Mouse (Mus musculus): ENCODE measurements at regions not wholly inside any gene's neighbourhood (a gene's known extent, or its start where the extent isn't known, plus 50 kb on each side); places are given as distances from the start of the nearest gene placed in this dataset.

DNA sequence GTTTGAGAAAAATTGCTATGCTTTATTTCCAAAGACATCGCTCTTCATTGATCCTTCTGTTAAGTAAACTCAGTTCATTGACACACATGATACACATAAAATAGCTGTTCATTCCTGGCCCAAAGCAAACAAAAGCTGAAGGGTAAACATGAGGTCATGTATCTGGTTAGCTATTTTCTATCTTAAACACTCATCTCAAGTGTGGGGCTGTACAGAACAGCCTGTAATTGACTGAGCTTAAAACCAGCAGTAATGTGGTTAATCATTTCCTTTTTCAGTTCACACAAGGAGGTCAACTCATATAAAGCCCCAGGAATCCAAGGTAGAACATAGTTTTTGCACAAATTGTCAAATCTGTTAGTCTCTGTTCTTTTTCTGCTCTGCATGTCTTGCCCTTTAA lies 94.5 kb downstream of the Cldn17 start:
- DNase-seq (ENCODE audit: low read depth) = no peak

DNA sequence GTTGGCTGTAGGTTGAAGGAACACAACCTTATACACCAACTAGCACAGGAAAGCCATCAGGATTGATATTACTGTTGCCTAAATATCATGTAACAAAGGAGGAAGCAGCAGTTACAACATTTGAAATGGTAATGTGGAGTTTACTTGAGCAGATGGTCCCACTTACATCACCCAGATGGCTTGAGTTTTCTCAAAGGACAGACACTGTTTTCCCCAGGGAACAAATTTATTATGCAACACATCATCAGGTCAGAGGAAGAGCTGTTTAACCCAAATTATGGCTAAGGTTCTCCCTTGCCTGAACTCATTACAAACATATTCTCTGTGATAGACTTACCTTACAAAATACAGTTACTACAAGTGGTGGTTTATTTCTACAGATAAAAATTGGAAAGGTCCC lies 98.6 kb downstream of the Cldn17 start:
- DNase-seq (ENCODE audit: low read depth) = no peak

DNA sequence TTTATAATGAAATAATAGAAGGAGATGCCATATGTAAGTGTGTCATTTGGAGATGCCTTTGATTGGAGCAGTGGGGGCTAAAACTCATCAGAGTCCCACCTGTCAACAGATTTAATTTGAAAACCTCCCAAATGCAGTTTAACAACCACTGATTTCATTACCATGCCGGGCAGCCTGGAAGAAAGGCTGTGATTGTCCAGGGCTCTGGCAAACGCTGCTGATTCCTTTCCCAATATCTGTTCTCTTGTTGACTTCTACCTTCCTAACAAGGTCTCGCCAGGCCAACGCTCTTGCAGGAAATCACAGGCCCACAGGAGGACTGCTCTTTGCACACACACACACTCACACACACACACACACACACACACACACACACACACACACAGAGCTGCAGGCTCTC lies 102.4 kb downstream of the Cldn17 start:
- no peak for DNase-seq (ENCODE audit: low read depth)

DNA sequence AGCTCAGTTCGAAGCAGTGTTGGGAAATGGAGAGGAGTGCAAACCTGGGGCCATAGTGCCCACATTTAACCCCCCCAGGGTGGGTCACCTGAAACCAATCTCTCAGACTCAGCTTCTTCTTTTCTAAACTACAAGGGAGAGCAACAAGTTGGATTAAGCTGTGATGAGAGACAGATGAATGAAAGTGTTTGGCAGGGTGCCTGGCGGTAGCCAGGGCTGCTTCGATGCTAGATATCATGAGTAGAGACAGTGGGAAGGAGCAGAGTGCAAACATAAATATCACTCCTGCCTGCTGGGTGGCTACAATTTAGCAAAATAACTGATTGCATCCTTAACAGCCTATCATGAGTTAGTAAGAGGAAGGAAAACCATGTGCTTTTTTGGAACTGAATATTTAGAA lies 106.9 kb downstream of the Cldn17 start:
- DNase-seq (ENCODE audit: low read depth) = no peak

DNA sequence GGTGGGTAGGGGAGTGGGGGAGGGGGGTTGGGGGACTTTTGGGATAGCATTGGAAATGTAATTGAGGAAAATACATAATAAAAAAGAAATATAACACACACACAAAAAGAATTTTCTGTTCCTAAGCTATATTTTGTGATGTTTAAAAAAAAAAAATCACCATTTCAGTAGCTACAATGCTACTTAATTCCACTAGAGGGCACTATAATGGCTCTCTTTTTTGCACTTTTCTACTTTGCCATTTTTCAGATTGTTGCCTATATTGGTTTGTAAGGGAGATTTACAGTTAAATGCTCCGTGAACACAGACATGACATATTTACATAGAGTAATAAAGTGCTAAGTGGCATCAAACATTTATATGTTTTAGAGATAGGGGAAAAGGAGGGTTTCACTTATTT lies 102.7 kb upstream of the Grik1 start:
- no peak for DNase-seq (ENCODE audit: low read depth)

DNA sequence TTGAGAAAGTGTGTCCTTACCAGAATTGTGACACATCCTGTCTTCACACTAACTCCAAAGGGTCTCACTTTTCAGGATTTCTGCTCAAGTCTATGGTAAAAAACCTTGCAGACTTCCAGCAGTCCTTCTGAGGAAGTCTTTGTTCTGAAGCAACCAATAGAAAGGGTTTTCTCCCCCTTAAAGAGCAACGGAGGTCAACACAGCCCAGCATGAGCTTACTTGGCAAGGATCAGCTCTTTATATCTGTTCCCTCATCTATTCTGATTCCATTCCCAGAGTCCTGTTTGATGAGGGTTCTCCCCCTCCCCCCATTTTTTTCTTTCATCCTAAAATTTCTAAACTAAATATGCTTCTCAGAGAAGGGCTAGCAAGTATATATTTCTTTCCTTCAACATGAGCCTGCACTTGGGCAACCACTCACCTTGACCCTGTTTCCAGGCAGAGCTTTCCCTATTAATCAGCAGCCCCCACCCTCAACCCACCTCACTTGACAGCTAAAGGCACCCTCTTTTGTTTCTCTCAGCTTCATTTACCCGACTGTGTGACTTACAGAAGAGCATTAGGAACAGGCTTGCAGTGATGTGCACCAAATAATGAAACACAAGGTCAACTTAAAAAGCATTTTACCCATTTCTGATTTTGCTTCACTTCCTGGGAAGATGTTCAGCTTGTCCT lies 91.7 kb upstream of the Grik1 start:
- DNase-seq (ENCODE audit: low read depth) = no peak

DNA sequence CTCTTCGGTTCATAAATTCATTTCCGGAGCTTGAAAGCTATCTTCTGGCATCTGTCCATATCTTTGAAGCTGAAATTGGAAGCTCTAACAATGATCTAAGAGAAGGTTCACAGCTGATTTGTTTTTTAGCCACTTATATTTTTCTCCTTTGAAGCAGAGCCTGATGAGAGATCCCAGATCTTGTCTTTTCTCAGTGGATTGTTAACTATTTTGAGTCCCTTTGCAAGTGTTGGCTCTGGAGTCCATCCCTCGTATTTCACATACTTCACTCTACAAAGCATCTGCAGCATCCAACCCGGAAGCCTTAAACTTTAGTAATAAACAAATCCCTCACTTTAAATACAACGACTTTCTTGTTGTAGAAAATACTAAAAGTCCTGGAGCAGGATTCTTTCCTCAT lies 85.6 kb upstream of the Grik1 start:
- DNase-seq (ENCODE audit: low read depth) = no peak

DNA sequence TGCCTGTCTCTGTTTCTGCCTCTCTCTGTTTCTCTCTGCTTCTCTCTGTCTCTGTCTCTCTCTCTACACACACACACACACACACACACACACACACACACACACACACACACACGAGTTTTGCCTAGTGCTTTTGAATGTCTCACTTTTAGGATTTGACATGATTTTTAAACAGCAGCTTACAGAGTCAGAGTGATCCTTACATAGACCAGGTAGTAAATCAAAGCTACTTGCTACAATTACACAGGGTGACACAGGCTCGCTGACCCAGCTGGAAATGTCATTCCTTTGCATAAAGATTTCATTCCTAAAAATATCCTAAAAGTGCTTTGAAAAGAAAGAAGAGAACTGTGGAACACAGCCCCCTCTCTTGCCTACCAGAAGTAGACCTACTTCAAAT lies 84.5 kb upstream of the Grik1 start:
- no peak for DNase-seq (ENCODE audit: low read depth)

DNA sequence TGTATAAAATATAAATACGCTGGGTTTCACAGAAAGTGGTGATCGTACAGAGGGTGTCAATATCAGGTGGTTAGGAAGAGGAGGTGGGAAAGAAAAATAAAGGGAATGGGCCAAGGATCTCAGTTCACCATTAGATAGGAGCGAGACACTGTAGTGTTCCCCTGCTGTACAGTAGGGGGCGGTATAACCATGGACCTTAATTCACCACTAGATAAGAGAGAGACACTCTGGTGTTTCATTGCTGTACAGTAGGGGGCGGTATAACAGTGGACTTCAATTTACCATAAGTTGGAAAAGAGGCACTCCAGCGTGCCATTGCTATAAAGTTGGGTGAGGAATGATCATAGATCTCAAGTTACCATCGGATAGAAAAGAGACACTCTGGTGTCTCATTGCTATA lies 82.0 kb upstream of the Grik1 start:
- peak; percentile 7 for DNase-seq (ENCODE audit: low read depth)

DNA sequence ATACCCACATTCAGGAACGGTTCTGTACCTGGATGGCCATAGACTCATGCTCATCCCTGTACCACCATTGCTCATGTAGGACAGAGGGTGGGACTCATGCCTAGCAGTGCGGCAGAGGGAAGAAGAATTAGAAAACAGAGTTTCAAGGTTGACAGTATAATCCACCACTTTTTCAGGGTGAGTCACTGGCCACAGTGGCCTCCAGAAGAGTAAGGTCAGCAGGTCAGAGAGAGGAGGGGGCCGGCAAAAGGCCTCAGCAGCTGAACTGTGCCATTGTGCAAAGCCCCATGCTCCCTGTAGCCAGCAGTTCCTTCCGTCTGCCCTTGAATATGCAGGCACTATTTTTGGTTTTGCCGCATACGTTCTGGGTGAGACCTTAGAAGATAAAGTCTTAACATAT lies 78.1 kb upstream of the Grik1 start:
- no peak for DNase-seq (ENCODE audit: low read depth)

DNA sequence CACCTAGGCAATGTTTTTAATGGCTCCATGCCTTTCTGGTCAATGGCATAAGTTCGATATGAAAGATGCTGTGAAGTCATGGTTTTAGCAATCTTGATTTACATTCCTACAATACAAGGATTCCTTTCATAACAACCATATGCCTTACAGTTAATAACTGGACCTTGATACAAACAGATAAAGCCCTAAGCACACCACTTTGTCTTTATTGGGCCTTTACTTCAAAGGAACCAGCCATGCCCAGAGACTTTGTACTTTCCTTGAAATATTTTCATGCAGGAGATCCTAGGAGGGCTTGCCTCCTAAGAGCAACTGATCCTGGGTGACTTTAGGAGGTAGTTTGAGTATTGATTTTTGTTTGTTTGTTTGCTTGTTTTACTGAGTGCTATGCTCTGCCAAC lies 77.1 kb upstream of the Grik1 start:
- no peak for DNase-seq (ENCODE audit: low read depth)

DNA sequence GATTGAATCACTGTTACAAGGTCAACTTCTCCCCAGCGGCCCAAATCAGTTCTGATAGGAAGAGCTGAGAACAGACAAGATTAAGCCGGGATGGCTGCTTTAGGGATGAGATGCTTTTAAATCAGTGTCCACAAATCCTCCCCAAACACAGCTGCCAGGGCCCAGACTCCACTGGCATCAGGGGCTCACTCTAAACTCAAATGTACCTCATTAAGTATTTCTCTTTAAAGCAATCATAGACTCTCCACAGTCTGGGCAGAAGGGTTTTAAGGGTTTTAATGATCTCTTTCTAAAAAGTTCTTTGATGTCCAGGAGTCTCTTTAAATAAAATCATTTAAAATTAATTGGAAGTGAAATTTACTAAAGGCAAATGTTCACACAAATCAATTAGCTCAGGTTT lies 70.0 kb upstream of the Grik1 start:
- DNase-seq (ENCODE audit: low read depth) = no peak

Data from induced T-regulatory cell, adult 2 months (primary cell).